Mouse (Mus musculus) embryonic facial prominence, embryonic 10.5 days (tissue): ENCODE results near the gene Igfbp7. TPM values are rescaled to one million over a fixed set of nuclear protein-coding genes. Genes with fewer than 3 reads are reported as not detected.

Experiments used
- DNase-seq: peaks from one replicate; pipeline ENCODE4 v3.0.0-alpha.2; 2017; ENCODE audit warnings: low spot score
- H3K27ac ChIP-seq: fragments of 300-500 bp; sonication (generic); replicated peaks from 2 replicates; pipeline ENCODE4 v1.5.1; 2016; ENCODE audit warnings: mild to moderate bottlenecking
- H3K27me3 ChIP-seq: fragments of 300-500 bp; sonication (generic); replicated peaks from 2 replicates; pipeline ENCODE4 v1.6.1; 2016; ENCODE audit warnings: low read depth, mild to moderate bottlenecking; ENCODE audit not compliant: poor library complexity, severe bottlenecking
- H3K36me3 ChIP-seq: fragments of 300-500 bp; sonication (generic); replicated peaks from 2 replicates; pipeline ENCODE4 v1.6.1; 2016; ENCODE audit warnings: mild to moderate bottlenecking, moderate library complexity
- H3K4me1 ChIP-seq: fragments of 300-500 bp; sonication (generic); 2 replicates; pipeline ENCODE4 v1.6.1; 2016
- H3K4me3 ChIP-seq: fragments of 300-500 bp; sonication (generic); 2 replicates; pipeline ENCODE4 v1.5.1; 2016; ENCODE audit warnings: mild to moderate bottlenecking, moderate library complexity
- H3K9me3 ChIP-seq: fragments of 300-500 bp; sonication (generic); 2 replicates; pipeline ENCODE4 v1.6.1; 2016; ENCODE audit warnings: mild to moderate bottlenecking
- WGBS: fragments of 180-500 bp; shearing (Covaris S2); methylation state at CpG from one replicate; pipeline ENCODE4 v1.1.7; 2016; 5-methylcytosine and 5-hydroxymethylcytosine counted together
- polyA plus RNA-seq: library from polyadenylated mRNA; unstranded; fragments of >200 nt; fragmentation: Nextera tagmentation; extraction: Ambion mirVana; gene quantifications from 2 replicates; pipeline ENCODE4 v1.2.1, GENCODE M21; 2016

The Igfbp7 gene
- polyA plus RNA-seq, 1 experiment from 2014 or later = 4.9 TPM

GRCm38 (mm10) chr5:77370378-77370892, 37.4 kb downstream of the Igfbp7 start:
- WGBS = 86% methylated on average over 5 of the region's 5 CpGs
- Histone ChIP-seq H3K27me3 (peaks cover 11% of the 10 kb centered on the region), H3K9me3 (no peaks in the 10 kb centered on the region), H3K4me1 (0 out of 2 replicates have a peak, but pooled peaks cover 9% of the 10 kb centered on the region), H3K4me3 (no peak overlapping the region), H3K27ac (no peak overlapping the region), H3K36me3 (no peaks in the 10 kb centered on the region)
- DNase-seq = no peak

GRCm38 (mm10) chr5:77369394-77369793, 38.4 kb downstream of the Igfbp7 start:
- 0 out of 2 replicates have a peak, but pooled peaks cover 11% of the 10 kb centered on the region for H3K4me1 ChIP-seq
- 84% methylated on average over 5 of the region's 5 CpGs for WGBS
- H3K36me3 ChIP-seq = no peaks in the 10 kb centered on the region

GRCm38 (mm10) chr5:77368194-77368593, 39.6 kb downstream of the Igfbp7 start:
- H3K27ac ChIP-seq = no peak overlapping the region
- 42% methylated on average over 7 of the region's 7 CpGs for WGBS

More at GRCm38 (mm10) chr5:77369394-77369793, 38.4 kb downstream of the Igfbp7 start:
- Histone ChIP-seq H3K27ac (no peak overlapping the region), H3K4me3 (no peak overlapping the region), H3K9me3 (no peaks in the 10 kb centered on the region), H3K27me3 (peaks cover 11% of the 10 kb centered on the region)
- no peak for DNase-seq

GRCm38 (mm10) chr5:77367682-77368081, 40.2 kb downstream of the Igfbp7 start:
- Histone ChIP-seq H3K4me3 (no peak overlapping the region), H3K27me3 (peaks cover 11% of the 10 kb centered on the region), H3K9me3 (no peaks in the 10 kb centered on the region), H3K36me3 (no peaks in the 10 kb centered on the region), H3K4me1 (0 out of 2 replicates have a peak, but pooled peaks cover 9% of the 10 kb centered on the region), H3K27ac (no peak overlapping the region)
- DNase-seq = no peak
- WGBS = 53% methylated on average over 12 of the region's 12 CpGs

More at GRCm38 (mm10) chr5:77368194-77368593, 39.6 kb downstream of the Igfbp7 start:
- H3K27me3 ChIP-seq = peaks cover 11% of the 10 kb centered on the region
- H3K9me3 ChIP-seq = no peaks in the 10 kb centered on the region
- H3K4me1 ChIP-seq = 0 out of 2 replicates have a peak, but pooled peaks cover 11% of the 10 kb centered on the region
- H3K4me3 ChIP-seq = no peak overlapping the region
- no peak for DNase-seq
- no peaks in the 10 kb centered on the region for H3K36me3 ChIP-seq

GRCm38 (mm10) chr5:77367145-77367544, 40.7 kb downstream of the Igfbp7 start:
- WGBS = 85% methylated on average over 1 of the region's 1 CpGs
- Histone ChIP-seq H3K4me1 (0 out of 2 replicates have a peak, but pooled peaks cover 4% of the 10 kb centered on the region), H3K27ac (no peak overlapping the region), H3K9me3 (no peaks in the 10 kb centered on the region), H3K36me3 (no peaks in the 10 kb centered on the region), H3K27me3 (peaks cover 11% of the 10 kb centered on the region), H3K4me3 (no peak overlapping the region)
- DNase-seq = no peak

- no peak for DNase-seq
- Histone ChIP-seq H3K4me1 (0 out of 2 replicates have a peak, but pooled peaks cover 2% of the 10 kb centered on the region), H3K27me3 (peaks cover 11% of the 10 kb centered on the region), H3K27ac (no peak overlapping the region), H3K36me3 (no peaks in the 10 kb centered on the region), H3K9me3 (no peaks in the 10 kb centered on the region), H3K4me3 (no peak overlapping the region)
- WGBS = 86% methylated on average over 8 of the region's 8 CpGs
Measured at GRCm38 (mm10) chr5:77366313-77366712, 41.5 kb downstream of the Igfbp7 start.

GRCm38 (mm10) chr5:77364443-77365038, 43.3 kb downstream of the Igfbp7 start:
- Histone ChIP-seq H3K27ac (no peak overlapping the region), H3K9me3 (no peaks in the 10 kb centered on the region), H3K27me3 (peaks cover 11% of the 10 kb centered on the region), H3K36me3 (no peaks in the 10 kb centered on the region), H3K4me1 (0 out of 2 replicates have a peak, but pooled peaks cover 2% of the 10 kb centered on the region), H3K4me3 (no peak overlapping the region)
- 89% methylated on average over 3 of the region's 3 CpGs for WGBS
- DNase-seq = no peak

GRCm38 (mm10) chr5:77363650-77364049, 44.2 kb downstream of the Igfbp7 start:
- Histone ChIP-seq H3K27me3 (peaks cover 11% of the 10 kb centered on the region), H3K27ac (no peak overlapping the region), H3K36me3 (no peaks in the 10 kb centered on the region), H3K4me3 (no peak overlapping the region), H3K9me3 (no peaks in the 10 kb centered on the region), H3K4me1 (peaks cover 3% of the 10 kb centered on the region)
- 86% methylated on average over 6 of the region's 6 CpGs for WGBS
- DNase-seq = no peak

GRCm38 (mm10) chr5:77362120-77362519, 45.7 kb downstream of the Igfbp7 start:
- no peaks in the 10 kb centered on the region for H3K9me3 ChIP-seq
- 56% methylated on average over 3 of the region's 3 CpGs for WGBS
- no peak overlapping the region for H3K4me3 ChIP-seq
- peaks cover 5% of the 10 kb centered on the region for H3K27me3 ChIP-seq
- H3K36me3 ChIP-seq = no peaks in the 10 kb centered on the region
- DNase-seq = no peak
- H3K4me1 ChIP-seq = peaks cover 17% of the 10 kb centered on the region
- no peak overlapping the region for H3K27ac ChIP-seq

- WGBS = 76% methylated on average over 4 of the region's 4 CpGs
- no peak for DNase-seq
- Histone ChIP-seq H3K27me3 (0 out of 2 replicates have a peak, but pooled peaks cover 4% of the 10 kb centered on the region), H3K4me1 (peaks cover 22% of the 10 kb centered on the region), H3K27ac (no peak overlapping the region), H3K36me3 (no peaks in the 10 kb centered on the region), H3K9me3 (no peaks in the 10 kb centered on the region), H3K4me3 (no peak overlapping the region)
Measured at GRCm38 (mm10) chr5:77361006-77361405, 46.8 kb downstream of the Igfbp7 start.

GRCm38 (mm10) chr5:77359971-77360370, 47.9 kb downstream of the Igfbp7 start:
- no peak overlapping the region for H3K27ac ChIP-seq
- whole genome bisulfite sequencing = 92% methylated on average over 4 of the region's 4 CpGs
- H3K4me1 ChIP-seq = peaks cover 31% of the 10 kb centered on the region
- H3K36me3 ChIP-seq = no peaks in the 10 kb centered on the region
- H3K9me3 ChIP-seq = no peaks in the 10 kb centered on the region
- no peak overlapping the region for H3K4me3 ChIP-seq
- DNase-seq = no peak
- peaks cover 10% of the 10 kb centered on the region for H3K27me3 ChIP-seq

- peaks cover 35% of the 10 kb centered on the region for H3K4me1 ChIP-seq
- no peaks in the 10 kb centered on the region for H3K9me3 ChIP-seq
- H3K4me3 ChIP-seq = peak overlapping the region; percentile 54
- H3K36me3 ChIP-seq = no peaks in the 10 kb centered on the region
- H3K27ac ChIP-seq = peak overlapping the region; percentile 81
- DNase-seq = peak; percentile 74
- peaks cover 12% of the 10 kb centered on the region for H3K27me3 ChIP-seq
- 2% methylated on average over 10 of the region's 10 CpGs for WGBS
Measured at GRCm38 (mm10) chr5:77358347-77358746, 49.5 kb downstream of the Igfbp7 start.
